Mouse (Mus musculus) bone marrow, adult 2 months (tissue): ENCODE data around the gene L1cam. TPM values are rescaled to one million over a fixed set of nuclear protein-coding genes. Genes with fewer than 3 reads are reported as not detected.

Experiments used
- H3K27ac ChIP-seq: fragments of 200-500 bp; 2 replicates; pipeline ENCODE4 v1.5.1; 2012; ENCODE audit warnings: low read depth, mild to moderate bottlenecking, control low read depth, inconsistent platforms, low read length; ENCODE audit not compliant: control insufficient read depth, poor library complexity, insufficient read depth
- H3K4me1 ChIP-seq: fragments of 200-500 bp; 2 replicates; pipeline ENCODE4 v1.6.1; 2011; ENCODE audit warnings: low read length; ENCODE audit not compliant: control insufficient read depth, insufficient read depth
- H3K4me3 ChIP-seq: fragments of 200-500 bp; replicated peaks from 2 replicates; pipeline ENCODE3; 2011; ENCODE audit warnings: mild to moderate bottlenecking, low read depth, low read length, control low read depth; ENCODE audit not compliant: control insufficient read depth
- CTCF ChIP-seq: fragments of 200-500 bp; IDR thresholded peaks from 2 replicates; pipeline ENCODE4 v1.5.1; 2011; ENCODE audit warnings: low read length, control low read depth; ENCODE audit not compliant: control insufficient read depth, insufficient read depth
- POLR2A ChIP-seq: fragments of 200-500 bp; IDR thresholded peaks from 2 replicates; pipeline ENCODE4 v1.6.1; 2011; ENCODE audit warnings: low read depth, mild to moderate bottlenecking, control low read depth, low read length, borderline replicate concordance; ENCODE audit not compliant: control insufficient read depth
- WGBS: fragments of 180-500 bp; shearing (Covaris S2); methylation state at CpG from one replicate; pipeline ENCODE4 v1.1.7; 2018; 5-methylcytosine and 5-hydroxymethylcytosine counted together
- polyA plus RNA-seq: library from polyadenylated mRNA; stranded (reverse); fragments of >200 nt; gene quantifications from 2 replicates; pipeline ENCODE4 v1.2.4, GENCODE M21; 2011; ENCODE audit warnings: low replicate concordance; ENCODE audit not compliant: missing spikeins, insufficient read depth, insufficient read length

L1cam gene
- polyA plus RNA-seq, 1 experiment, result 12.7 TPM

DNA sequence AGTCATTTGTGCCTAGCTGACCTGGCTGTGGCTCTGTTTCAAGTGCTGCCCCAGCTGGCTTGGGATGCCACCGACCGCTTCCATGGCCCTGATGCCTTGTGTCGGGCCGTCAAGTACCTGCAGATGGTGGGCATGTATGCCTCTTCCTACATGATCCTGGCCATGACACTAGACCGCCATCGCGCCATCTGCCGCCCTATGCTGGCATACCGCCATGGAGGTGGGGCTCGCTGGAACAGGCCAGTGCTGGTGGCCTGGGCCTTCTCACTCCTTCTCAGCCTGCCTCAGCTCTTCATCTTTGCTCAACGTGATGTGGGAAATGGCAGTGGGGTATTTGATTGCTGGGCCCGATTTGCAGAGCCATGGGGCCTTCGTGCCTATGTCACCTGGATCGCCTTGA lies 3.1 kb downstream of the L1cam start:
- Histone ChIP-seq H3K4me3 (no peak overlapping the region), H3K4me1 (no peaks in the 10 kb centered on the region), H3K27ac (no peak overlapping the region)
- WGBS, result 84% methylated on average over 14 of the region's 14 CpGs
- TF ChIP-seq CTCF (no peak), POLR2A (no peak)

- Histone ChIP-seq H3K4me1 (no peaks in the 10 kb centered on the region), H3K27ac (no peak within 1 kb of the TSS), H3K4me3 (no peak within 1 kb of the TSS)
- WGBS, result 59% methylated on average over 6 of the region's 6 CpGs
- TF ChIP-seq CTCF (no peak), POLR2A (no peak)
These were observed 4.3 kb downstream of the L1cam start, which contains the start of gene Avpr2 for GRCm38 (mm10) chrX:73891551-73892152. Gene Avpr2 (plus strand): TSS chrX:73892102.

GRCm38 (mm10) chrX:73881463-73881862 lies 14.4 kb downstream of the L1cam start:
- no peak overlapping the region for H3K4me3 ChIP-seq
- H3K27ac ChIP-seq, result no peak overlapping the region
- 52% methylated on average over 6 of the region's 6 CpGs for WGBS
- no peaks in the 10 kb centered on the region; the same call in 1 of the 2 replicates for H3K4me1 ChIP-seq
- TF ChIP-seq CTCF, result no peak
- TF ChIP-seq POLR2A, result no peak

DNA sequence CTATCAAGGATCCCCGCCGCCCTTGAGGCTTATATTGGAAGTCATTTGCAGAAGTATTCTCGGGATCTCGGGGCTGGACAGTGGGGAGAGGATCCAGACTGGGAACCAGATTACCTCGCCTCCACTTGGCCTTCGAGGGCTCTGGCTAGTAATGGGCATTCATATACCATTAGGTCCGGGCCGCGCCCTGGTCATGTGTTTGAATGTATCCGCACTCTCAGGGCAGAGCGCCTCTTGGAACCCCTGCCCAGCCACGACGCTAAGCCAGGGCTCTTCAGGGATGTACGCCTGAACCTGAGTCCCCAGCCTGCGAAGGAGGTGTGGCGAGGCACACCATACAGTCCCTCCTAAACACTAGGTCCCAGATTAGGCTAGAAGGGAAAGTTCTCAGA lies 14.9 kb downstream of the L1cam start:
- no peak overlapping the region for H3K4me3 ChIP-seq
- H3K27ac ChIP-seq, result no peak overlapping the region
- TF ChIP-seq POLR2A (no peak), CTCF (no peak)
- 25% methylated on average over 16 of the region's 16 CpGs for WGBS
- H3K4me1 ChIP-seq, result no peaks in the 10 kb centered on the region; the same call in 1 of the 2 replicates

DNA sequence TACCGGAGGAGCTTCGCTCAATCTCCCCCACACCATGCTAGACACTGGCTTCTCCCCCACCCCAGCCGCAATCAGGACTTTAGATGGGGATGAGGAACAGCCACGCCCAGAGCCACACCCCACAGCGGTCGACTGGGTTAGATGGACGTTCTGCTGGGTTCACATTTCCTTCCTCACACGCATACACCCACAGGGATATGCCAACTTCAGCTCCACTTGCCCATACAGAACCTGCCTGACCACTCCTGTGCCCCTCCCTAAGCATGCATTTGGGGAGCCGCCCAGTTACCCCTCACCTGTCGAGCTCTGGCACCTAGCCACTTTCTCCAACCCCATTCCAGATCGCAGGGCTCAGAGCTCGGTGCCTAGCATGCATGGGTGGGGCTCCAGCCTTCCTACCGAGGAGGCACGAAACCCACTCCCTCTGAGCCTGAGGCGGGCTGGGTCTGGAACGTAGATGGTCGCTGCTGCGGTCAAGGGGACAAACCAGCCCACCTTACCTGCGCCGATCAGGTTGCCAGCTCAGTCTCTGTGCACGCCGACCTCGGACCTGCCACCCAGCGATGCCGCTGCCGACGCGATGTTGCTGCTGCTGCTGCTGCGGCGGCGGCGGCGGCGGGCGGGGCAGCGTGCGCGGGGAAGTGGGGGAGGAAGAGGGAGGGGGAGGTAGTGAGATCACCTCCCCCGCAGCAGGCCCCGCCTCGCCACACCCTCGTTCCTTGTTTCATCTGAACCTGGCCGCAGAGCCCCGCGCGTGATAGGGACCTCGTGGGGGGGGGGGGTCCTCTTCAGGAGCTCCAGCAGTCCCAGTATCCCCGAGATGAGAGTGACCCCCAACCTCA lies 15.5 kb downstream of the L1cam start:
- TF ChIP-seq POLR2A (peak; percentile 15; the same call in 1 of the 2 replicates), CTCF (no peak)
- Histone ChIP-seq H3K4me1 (no peaks in the 10 kb centered on the region; the same call in 1 of the 2 replicates), H3K27ac (no peak overlapping the region), H3K4me3 (peak overlapping the region; percentile 87)
- 9% methylated on average over 32 of the region's 48 CpGs for WGBS

DNA sequence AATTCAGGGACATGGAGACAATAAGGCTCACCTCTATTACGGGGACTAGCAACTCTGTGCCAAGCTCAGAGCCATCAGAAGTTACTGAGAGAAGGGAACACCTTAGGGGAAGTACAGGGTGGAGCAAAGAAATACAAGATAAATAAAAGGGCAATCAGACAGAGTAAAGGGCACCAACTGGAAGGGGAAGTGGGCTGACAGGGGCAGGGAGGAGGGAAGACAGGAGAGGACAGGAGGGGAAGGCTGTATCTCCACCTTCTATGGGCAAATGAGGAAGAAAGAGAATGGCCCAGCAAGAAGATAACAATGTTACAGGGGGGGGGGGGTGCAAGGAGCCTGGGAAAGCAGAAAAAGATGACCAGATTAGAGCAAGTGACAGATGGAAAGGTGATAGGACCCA lies 18.9 kb downstream of the L1cam start:
- Histone ChIP-seq H3K4me3 (no peak overlapping the region), H3K4me1 (no peaks in the 10 kb centered on the region; the same call in 1 of the 2 replicates), H3K27ac (no peak overlapping the region)
- no peak for TF ChIP-seq CTCF
- TF ChIP-seq POLR2A, result no peak
- 20% methylated on average over 1 of the region's 1 CpGs for whole genome bisulfite sequencing

DNA sequence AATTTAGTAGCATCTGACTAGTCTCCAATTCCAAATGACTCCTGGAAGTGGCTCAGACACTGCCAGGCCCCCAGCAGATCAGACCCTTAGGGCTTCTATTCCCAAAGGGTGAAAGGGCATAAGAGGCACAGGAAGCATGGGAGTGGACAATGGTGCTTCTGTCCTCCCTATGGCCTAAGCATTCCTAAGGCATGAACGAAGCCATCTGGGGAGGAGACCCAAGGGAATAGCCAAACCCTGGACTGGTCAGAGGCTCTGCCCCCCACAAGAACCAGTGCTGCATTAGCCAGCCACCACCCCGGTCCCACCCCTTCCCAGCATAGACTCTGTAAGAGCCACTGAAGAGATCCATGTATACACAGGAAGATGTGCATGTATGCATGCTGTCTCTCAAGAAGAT lies 20.0 kb downstream of the L1cam start:
- H3K4me3 ChIP-seq, result no peak overlapping the region
- H3K27ac ChIP-seq, result no peak overlapping the region
- TF ChIP-seq CTCF, result no peak
- TF ChIP-seq POLR2A, result no peak
- no peaks in the 10 kb centered on the region; the same call in 1 of the 2 replicates for H3K4me1 ChIP-seq
- WGBS, result 75% methylated on average over 2 of the region's 2 CpGs

DNA sequence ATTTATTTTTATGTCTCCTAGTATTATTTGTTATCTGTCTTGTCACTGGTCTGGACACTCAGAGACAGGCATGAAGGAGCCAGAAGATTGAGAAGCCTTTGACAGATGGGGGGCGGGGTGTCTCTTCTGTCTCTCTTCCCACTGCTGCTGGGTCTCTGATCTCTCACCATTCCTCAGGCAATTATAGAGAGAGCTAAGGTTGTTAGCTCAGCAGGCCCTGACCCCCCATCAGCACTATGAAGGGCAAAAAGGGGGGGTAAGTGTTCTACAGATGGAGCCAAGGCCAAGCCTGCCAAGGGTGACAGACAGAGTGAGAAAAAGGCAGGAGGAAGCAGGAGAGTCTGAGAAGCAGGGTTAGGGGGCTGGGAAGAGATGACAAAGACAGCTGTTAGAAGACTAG lies 23.9 kb downstream of the L1cam start:
- Histone ChIP-seq H3K4me1 (no peaks in the 10 kb centered on the region), H3K27ac (no peak overlapping the region), H3K4me3 (no peak overlapping the region)
- 50% methylated on average over 1 of the region's 1 CpGs for WGBS
- TF ChIP-seq POLR2A, result no peak
- no peak for TF ChIP-seq CTCF
